Mouse (Mus musculus) hindbrain, embryonic 13.5 days (tissue): ENCODE measurements around the gene Glb1l3. TPM values are rescaled to one million over a fixed set of nuclear protein-coding genes. Genes with fewer than 3 reads are reported as not detected.

ENCODE experiments used
- ATAC-seq: fragments of 200-750 bp; cut with Nextera tagmentation; 2 replicates; pipeline ENCODE4 v1.8.0; 2017; ENCODE audit warnings: moderate TSS enrichment; ENCODE audit not compliant: low FRiP score
- H3K27ac ChIP-seq: fragments of 300-500 bp; sonication (generic); 2 replicates; pipeline ENCODE4 v1.5.1; 2015; ENCODE audit warnings: inconsistent platforms, mild to moderate bottlenecking, moderate library complexity
- H3K27me3 ChIP-seq: fragments of 300-500 bp; sonication (generic); 2 replicates; pipeline ENCODE4 v1.6.1; 2015; ENCODE audit warnings: mild to moderate bottlenecking, inconsistent platforms
- H3K36me3 ChIP-seq: fragments of 300-500 bp; sonication (generic); 2 replicates; pipeline ENCODE4 v1.6.1; 2015; ENCODE audit warnings: mild to moderate bottlenecking, inconsistent platforms
- H3K4me1 ChIP-seq: fragments of 300-500 bp; sonication (generic); replicated peaks from 2 replicates; pipeline ENCODE4 v1.6.1; 2015; ENCODE audit warnings: inconsistent platforms
- H3K4me2 ChIP-seq: fragments of 300-500 bp; sonication (generic); 2 replicates; pipeline ENCODE4 v1.6.1; 2015; ENCODE audit warnings: inconsistent platforms, mild to moderate bottlenecking, moderate library complexity
- H3K4me3 ChIP-seq: fragments of 300-500 bp; sonication (generic); 2 replicates; pipeline ENCODE4 v1.5.1; 2015; ENCODE audit warnings: mild to moderate bottlenecking, inconsistent platforms
- H3K9ac ChIP-seq: fragments of 300-500 bp; sonication (generic); 2 replicates; pipeline ENCODE4 v1.6.1; 2015; ENCODE audit warnings: mild to moderate bottlenecking, inconsistent platforms
- H3K9me3 ChIP-seq: fragments of 300-500 bp; sonication (generic); 2 replicates; pipeline ENCODE4 v1.6.1; 2016; ENCODE audit warnings: inconsistent platforms
- WGBS: fragments of 180-500 bp; shearing (Covaris S2); methylation state at CpG from one replicate; pipeline ENCODE4 v1.1.7; 2015; 5-methylcytosine and 5-hydroxymethylcytosine counted together
- polyA plus RNA-seq: library from polyadenylated mRNA; unstranded; fragments of >200 nt; fragmentation: Nextera tagmentation; extraction: Ambion mirVana; gene quantifications from 2 replicates; pipeline ENCODE4 v1.2.1, GENCODE M21; 2015

Gene Glb1l3
- polyA plus RNA-seq, 1 experiment from 2014 or later, result not detected

- H3K9me3 ChIP-seq, result no peaks in the 10 kb centered on the region
- no peak overlapping the region for H3K27ac ChIP-seq
- no peak overlapping the region for H3K9ac ChIP-seq
- H3K4me1 ChIP-seq, result no peaks in the 10 kb centered on the region
- peak; percentile 72 for ATAC-seq
- H3K36me3 ChIP-seq, result no peaks in the 10 kb centered on the region
- no peak overlapping the region for H3K4me2 ChIP-seq
- WGBS, result 62% methylated on average over 6 of the region's 6 CpGs
- no peak overlapping the region for H3K4me3 ChIP-seq
- no peaks in the 10 kb centered on the region for H3K27me3 ChIP-seq
Observed at GRCm38 (mm10) chr9:26776122-26776902, 84.4 kb downstream of the Glb1l3 start.

GRCm38 (mm10) chr9:26775700-26776099 lies 85.0 kb downstream of the Glb1l3 start:
- H3K27me3 ChIP-seq, result no peaks in the 10 kb centered on the region
- WGBS, result 83% methylated on average over 2 of the region's 2 CpGs
- no peaks in the 10 kb centered on the region for H3K4me1 ChIP-seq
- peak; percentile 41; the same call in 1 of the 2 replicates for ATAC-seq
- no peak overlapping the region for H3K4me2 ChIP-seq
- H3K4me3 ChIP-seq, result no peak overlapping the region
- H3K9me3 ChIP-seq, result no peaks in the 10 kb centered on the region
- H3K36me3 ChIP-seq, result no peaks in the 10 kb centered on the region
- H3K27ac ChIP-seq, result no peak overlapping the region
- no peak overlapping the region for H3K9ac ChIP-seq

GRCm38 (mm10) chr9:26768181-26768580 lies 92.5 kb downstream of the Glb1l3 start:
- Histone ChIP-seq H3K9me3 (no peaks in the 10 kb centered on the region), H3K9ac (no peak overlapping the region), H3K4me3 (no peak overlapping the region), H3K27ac (no peak overlapping the region), H3K4me2 (no peak overlapping the region), H3K27me3 (no peaks in the 10 kb centered on the region), H3K36me3 (peaks cover 19% of the 10 kb centered on the region), H3K4me1 (no peaks in the 10 kb centered on the region)
- ATAC-seq, result no peak
- WGBS, result 90% methylated on average over 3 of the region's 3 CpGs

Other genes starting within 250 kb of the Glb1l3 start
- 31.7 and 31.9 TPM in 2 replicates for gene B3gat1, start 127.2 kb downstream of the Glb1l3 start, polyA plus RNA-seq
- 2.2 and 2.4 TPM in 2 replicates for gene Glb1l2, start 54.4 kb downstream of the Glb1l3 start, polyA plus RNA-seq
- 0.41 and 0.43 TPM in 2 replicates for gene Gm1110, start 62.2 kb upstream of the Glb1l3 start, polyA plus RNA-seq
- 33.0 and 36.7 TPM in 2 replicates for gene Acad8, start 138.7 kb upstream of the Glb1l3 start, polyA plus RNA-seq
- 134 and 142 TPM in 2 replicates for gene Thyn1, start 138.8 kb upstream of the Glb1l3 start, polyA plus RNA-seq
- gene Vps26b, start 169.2 kb upstream of the Glb1l3 start, polyA plus RNA-seq, result 69.6 and 70.8 TPM in 2 replicates
- 14.3 and 16.2 TPM in 2 replicates for gene Ncapd3, start 169.3 kb upstream of the Glb1l3 start, polyA plus RNA-seq